In the genomic region with DNA sequence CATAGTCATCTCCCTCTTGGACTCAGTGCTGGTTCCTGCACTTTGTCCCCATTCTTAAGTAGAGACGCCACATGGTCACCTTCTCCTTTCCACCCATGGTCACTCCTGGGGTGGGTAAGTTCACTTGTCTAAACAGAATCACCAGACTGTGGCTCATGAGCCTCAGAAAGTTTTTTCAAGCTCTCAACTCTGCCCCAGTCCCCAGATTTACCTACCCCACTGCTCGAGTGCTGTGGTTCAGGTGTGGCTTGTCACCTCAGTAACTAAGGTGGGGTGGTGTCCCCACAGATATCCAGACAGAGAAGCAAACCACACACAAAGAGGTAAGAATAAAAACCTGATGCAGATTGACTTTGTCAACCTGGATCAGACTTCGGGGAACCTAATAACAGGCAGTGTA, we compare ENCODE assay signal across 31 mouse cellular contexts.
"Had no signal": no experiment of that assay in that cellular context is flagged by ENCODE, and none has a peak within 500 bp of the region (broad histone marks: within the 10 kb centered on the region; RNA-seq: fewer than 3 reads in every experiment).

No protein-coding gene starts in this region.

- H3K4me3 ChIP-seq: limb, embryonic 10.5 days; limb, embryonic 12.5 days; limb, embryonic 13.5 days; limb, embryonic 15.5 days; liver, embryonic 12.5 days; liver, embryonic 13.5 days; liver, embryonic 15.5 days; lung, embryonic 15.5 days; megakaryocyte, embryonic 14.5 days; midbrain, embryonic 10.5 days; midbrain, embryonic 12.5 days; midbrain, embryonic 13.5 days; midbrain, embryonic 15.5 days; myocyte had no signal

- H3K27me3 ChIP-seq: limb, embryonic 12.5 days; limb, embryonic 13.5 days; limb, embryonic 15.5 days; liver, embryonic 12.5 days; liver, embryonic 13.5 days; liver, embryonic 15.5 days; lung, embryonic 15.5 days; megakaryocyte, embryonic 14.5 days; midbrain, embryonic 12.5 days; midbrain, embryonic 13.5 days; midbrain, embryonic 15.5 days had no signal

- H3K27ac ChIP-seq: limb, embryonic 10.5 days; limb, embryonic 12.5 days; limb, embryonic 13.5 days; limb, embryonic 15.5 days; liver, embryonic 12.5 days; liver, embryonic 13.5 days; liver, embryonic 14.5 days; liver, embryonic 15.5 days; lung, embryonic 15.5 days; macrophage; midbrain, embryonic 10.5 days; midbrain, embryonic 12.5 days; midbrain, embryonic 13.5 days; midbrain, embryonic 15.5 days had no signal

- ATAC-seq: liver, embryonic 12.5 days; liver, postnatal 0 days; lung, postnatal 0 days; midbrain, embryonic 13.5 days; midbrain, embryonic 15.5 days; midbrain, embryonic 16.5 days had no signal

- H3K9ac ChIP-seq: limb, embryonic 12.5 days; limb, embryonic 13.5 days; limb, embryonic 15.5 days; liver, embryonic 12.5 days; liver, embryonic 13.5 days; liver, embryonic 14.5 days; liver, embryonic 15.5 days; liver, postnatal 0 days; lung, embryonic 14.5 days; lung, embryonic 15.5 days; midbrain, embryonic 12.5 days; midbrain, embryonic 13.5 days; midbrain, embryonic 15.5 days had no signal

- H3K4me2 ChIP-seq: limb, embryonic 12.5 days; limb, embryonic 13.5 days; limb, embryonic 15.5 days; liver, embryonic 11.5 days; liver, embryonic 12.5 days; liver, embryonic 13.5 days; liver, embryonic 15.5 days; lung, embryonic 14.5 days; lung, embryonic 15.5 days; midbrain, embryonic 11.5 days; midbrain, embryonic 12.5 days; midbrain, embryonic 13.5 days; midbrain, embryonic 15.5 days had no signal

- H3K36me3 ChIP-seq: limb, embryonic 10.5 days; limb, embryonic 12.5 days; limb, embryonic 13.5 days; limb, embryonic 15.5 days; liver, embryonic 12.5 days; liver, embryonic 13.5 days; liver, embryonic 15.5 days; lung, embryonic 15.5 days; midbrain, embryonic 10.5 days; midbrain, embryonic 12.5 days; midbrain, embryonic 13.5 days; midbrain, embryonic 15.5 days had no signal

- H3K4me1 ChIP-seq: limb, embryonic 10.5 days; limb, embryonic 12.5 days; limb, embryonic 13.5 days; limb, embryonic 15.5 days; liver, embryonic 12.5 days; liver, embryonic 13.5 days; liver, embryonic 15.5 days; lung, embryonic 15.5 days; megakaryocyte, embryonic 14.5 days; midbrain, embryonic 10.5 days; midbrain, embryonic 15.5 days had no signal

- DNase-seq: left cerebral cortex, postnatal 4 days; liver; liver, embryonic 13.5 days; liver, postnatal 0 days; lung, adult 18-20 months; lung, adult 2 months; lung, embryonic 14.5 days; lung, postnatal 10 days; lung, postnatal 14 days; lung, postnatal 36 days; lung, postnatal 4 days; midbrain, embryonic 14.5 days had no signal

- H3K9me3 ChIP-seq: limb, embryonic 10.5 days; limb, embryonic 12.5 days; limb, embryonic 13.5 days; limb, embryonic 15.5 days; liver, embryonic 12.5 days; liver, embryonic 13.5 days; liver, embryonic 15.5 days; lung, embryonic 15.5 days; midbrain, embryonic 10.5 days; midbrain, embryonic 12.5 days; midbrain, embryonic 13.5 days; midbrain, embryonic 15.5 days had no signal
